Mouse (Mus musculus) testis, adult 2 months (tissue): ENCODE data around the gene Banp. TPM values are rescaled to one million over a fixed set of nuclear protein-coding genes. Genes with fewer than 3 reads are reported as not detected.

ENCODE experiments used
- H3K27ac ChIP-seq: fragments of 200-500 bp; 2 replicates; pipeline ENCODE4 v1.5.1; 2012; ENCODE audit warnings: low read depth, low read length; ENCODE audit not compliant: control insufficient read depth, insufficient read depth
- H3K27me3 ChIP-seq: fragments of 200-500 bp; 2 replicates; pipeline ENCODE4 v1.6.1; 2012; ENCODE audit warnings: mild to moderate bottlenecking, low read length, moderate library complexity; ENCODE audit not compliant: control insufficient read depth, insufficient read depth
- H3K36me3 ChIP-seq: fragments of 200-500 bp; 2 replicates; pipeline ENCODE4 v1.6.1; 2012; ENCODE audit warnings: mild to moderate bottlenecking, low read length; ENCODE audit not compliant: control insufficient read depth, insufficient read depth
- H3K4me1 ChIP-seq: fragments of 200-500 bp; 2 replicates; pipeline ENCODE4 v1.6.1; 2012; ENCODE audit warnings: low read length; ENCODE audit not compliant: control insufficient read depth, insufficient read depth
- H3K4me3 ChIP-seq: fragments of 200-500 bp; 2 replicates; pipeline ENCODE4 v1.5.1; 2012; ENCODE audit warnings: low read depth, mild to moderate bottlenecking, low read length, moderate library complexity, mixed read lengths; ENCODE audit not compliant: control insufficient read depth
- CTCF ChIP-seq: fragments of 200-500 bp; IDR thresholded peaks from 2 replicates; pipeline ENCODE4 v1.5.1; 2012; ENCODE audit warnings: low read depth, mild to moderate bottlenecking, inconsistent platforms, low read length, moderate library complexity; ENCODE audit not compliant: control insufficient read depth, insufficient read depth, insufficient replicate concordance
- POLR2A ChIP-seq: fragments of 200-500 bp; IDR thresholded peaks from 2 replicates; pipeline ENCODE4 v1.6.1; 2012; ENCODE audit warnings: low read depth, mild to moderate bottlenecking, inconsistent platforms, low read length, moderate library complexity; ENCODE audit not compliant: control insufficient read depth
- polyA plus RNA-seq: library from polyadenylated mRNA; depleted of rRNA; stranded (reverse); fragments of >200 nt; gene quantifications from 2 replicates; pipeline ENCODE4 v1.2.3, GENCODE M21; 2012

The Banp gene
- polyA plus RNA-seq, 1 experiment, result 15.6 TPM

DNA sequence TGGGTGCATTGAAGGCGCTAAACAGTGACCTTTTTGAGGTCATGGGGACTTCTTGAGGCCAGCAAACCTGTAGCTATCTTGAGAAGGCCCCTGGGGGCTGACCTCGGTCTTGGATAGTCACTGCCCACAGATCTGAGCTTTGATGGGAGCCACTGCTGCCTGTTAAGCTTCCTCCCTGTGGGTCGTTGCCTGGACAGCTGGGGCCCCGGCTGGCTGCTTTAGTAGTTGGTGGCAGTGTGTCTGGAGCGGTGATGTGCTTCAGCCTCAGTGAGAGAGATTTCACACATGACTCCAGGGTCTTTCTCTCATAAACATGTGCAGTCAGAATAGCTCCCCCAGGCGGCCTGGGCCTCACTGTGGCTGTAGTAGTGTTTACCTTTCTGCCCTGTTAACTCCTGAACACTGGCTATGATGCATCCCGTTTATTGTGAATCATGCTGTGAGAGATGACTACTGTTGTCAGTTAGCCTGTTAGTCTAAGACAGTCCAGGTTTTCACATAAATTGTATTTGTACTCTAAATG lies 61.6 kb downstream of the Banp start:
- Histone ChIP-seq H3K4me3 (no peak overlapping the region), H3K27me3 (no peaks in the 10 kb centered on the region), H3K27ac (no peak overlapping the region), H3K4me1 (no peaks in the 10 kb centered on the region), H3K36me3 (no peaks in the 10 kb centered on the region; the same call in 1 of the 2 replicates)
- TF ChIP-seq POLR2A (no peak), CTCF (no peak)

DNA sequence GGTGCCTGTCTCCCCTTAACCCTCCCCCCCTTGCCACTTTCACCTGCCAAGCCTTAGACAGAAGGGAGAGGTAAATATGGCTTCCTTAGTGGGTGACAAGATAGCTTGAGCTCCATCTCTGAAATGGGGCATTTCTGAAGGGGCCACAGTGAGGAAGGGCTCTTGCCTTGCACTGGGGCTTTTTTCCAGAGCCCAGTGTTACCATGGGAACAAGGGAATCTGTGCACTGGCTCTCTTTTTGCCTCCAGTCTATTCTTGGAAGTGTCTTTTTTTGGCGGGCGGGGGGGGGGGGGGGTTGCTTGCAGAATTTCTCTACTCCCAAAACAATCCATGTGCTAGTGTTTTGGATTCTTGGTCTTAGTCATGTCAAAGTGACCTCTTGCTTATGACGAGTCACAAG lies 65.1 kb downstream of the Banp start:
- no peaks in the 10 kb centered on the region for H3K27me3 ChIP-seq
- H3K4me3 ChIP-seq, result no peak overlapping the region
- no peaks in the 10 kb centered on the region for H3K4me1 ChIP-seq
- H3K36me3 ChIP-seq, result no peaks in the 10 kb centered on the region; the same call in 1 of the 2 replicates
- H3K27ac ChIP-seq, result no peak overlapping the region
- TF ChIP-seq POLR2A (no peak), CTCF (no peak)

- Histone ChIP-seq H3K4me3 (no peak overlapping the region), H3K4me1 (no peaks in the 10 kb centered on the region; the same call in 1 of the 2 replicates), H3K27ac (no peak overlapping the region), H3K27me3 (no peaks in the 10 kb centered on the region), H3K36me3 (no peaks in the 10 kb centered on the region)
- TF ChIP-seq CTCF (no peak), POLR2A (no peak)
These were observed 68.7 kb downstream of the Banp start for GRCm38 (mm10) chr8:122018046-122018831.

GRCm38 (mm10) chr8:122019162-122019561 lies 69.6 kb downstream of the Banp start:
- Histone ChIP-seq H3K27me3 (no peaks in the 10 kb centered on the region), H3K36me3 (no peaks in the 10 kb centered on the region; the same call in 1 of the 2 replicates), H3K4me3 (no peak overlapping the region), H3K27ac (no peak overlapping the region), H3K4me1 (no peaks in the 10 kb centered on the region; the same call in 1 of the 2 replicates)
- TF ChIP-seq CTCF (no peak), POLR2A (no peak)

GRCm38 (mm10) chr8:122020050-122020771 lies 70.7 kb downstream of the Banp start:
- H3K27me3 ChIP-seq, result no peaks in the 10 kb centered on the region
- TF ChIP-seq POLR2A (no peak), CTCF (no peak)
- no peak overlapping the region for H3K4me3 ChIP-seq
- H3K27ac ChIP-seq, result no peak overlapping the region
- no peaks in the 10 kb centered on the region; the same call in 1 of the 2 replicates for H3K36me3 ChIP-seq
- no peaks in the 10 kb centered on the region; the same call in 1 of the 2 replicates for H3K4me1 ChIP-seq

DNA sequence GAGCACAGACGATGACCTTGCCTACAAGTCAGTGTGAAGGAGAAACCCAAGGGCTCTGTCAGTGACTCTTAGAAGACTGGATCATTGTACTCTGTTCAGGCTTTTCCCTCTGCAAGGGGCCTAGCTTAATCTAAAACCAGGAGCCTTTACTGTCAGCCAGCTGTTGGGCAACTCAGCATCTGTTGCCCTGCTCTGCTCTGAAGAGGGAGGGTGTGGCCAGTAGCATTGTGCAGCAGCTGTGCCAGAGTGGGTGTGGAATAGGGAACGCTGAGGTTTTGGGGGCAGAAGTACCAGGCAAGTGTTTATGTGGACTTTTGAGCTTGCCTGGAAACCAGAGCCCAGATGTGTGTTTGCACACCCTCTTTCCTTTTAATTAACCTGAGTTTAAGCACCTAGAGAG lies 72.2 kb downstream of the Banp start:
- no peaks in the 10 kb centered on the region; the same call in 1 of the 2 replicates for H3K4me1 ChIP-seq
- H3K4me3 ChIP-seq, result no peak overlapping the region
- H3K27ac ChIP-seq, result no peak overlapping the region
- TF ChIP-seq POLR2A, result no peak
- no peak for TF ChIP-seq CTCF
- H3K36me3 ChIP-seq, result no peaks in the 10 kb centered on the region; the same call in none of the 2 replicates
- H3K27me3 ChIP-seq, result no peaks in the 10 kb centered on the region

DNA sequence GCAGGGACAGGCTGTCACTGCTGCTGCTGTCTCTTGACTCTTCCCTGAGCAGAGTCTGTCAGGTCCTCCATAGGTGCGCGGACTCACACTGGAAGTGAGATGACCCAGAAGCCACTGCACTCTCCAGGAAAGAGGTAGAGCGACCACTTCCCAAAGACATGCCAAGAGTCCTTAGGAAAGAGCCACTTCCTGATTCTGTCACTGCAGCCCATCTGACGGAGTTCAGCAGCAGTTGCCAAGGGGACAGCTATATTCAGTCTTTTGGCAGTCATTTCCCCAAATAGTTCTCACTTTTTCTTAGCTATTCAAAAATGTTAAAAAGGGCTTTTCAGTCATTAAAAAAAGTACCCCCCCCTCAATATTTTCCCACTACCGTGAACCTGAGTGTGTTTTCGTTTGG lies 72.7 kb downstream of the Banp start:
- Histone ChIP-seq H3K36me3 (no peaks in the 10 kb centered on the region; the same call in none of the 2 replicates), H3K4me3 (no peak overlapping the region), H3K27me3 (no peaks in the 10 kb centered on the region), H3K4me1 (no peaks in the 10 kb centered on the region; the same call in 1 of the 2 replicates), H3K27ac (no peak overlapping the region)
- TF ChIP-seq POLR2A (no peak), CTCF (no peak)

- H3K36me3 ChIP-seq, result no peaks in the 10 kb centered on the region; the same call in none of the 2 replicates
- no peak overlapping the region for H3K4me3 ChIP-seq
- no peaks in the 10 kb centered on the region for H3K27me3 ChIP-seq
- no peak for TF ChIP-seq POLR2A
- no peak for TF ChIP-seq CTCF
- H3K4me1 ChIP-seq, result no peaks in the 10 kb centered on the region; the same call in 1 of the 2 replicates
- no peak overlapping the region for H3K27ac ChIP-seq
These were observed 73.2 kb downstream of the Banp start for GRCm38 (mm10) chr8:122022705-122023104.
